Mouse (Mus musculus): ENCODE results near the gene 5031439G07Rik. TPM values are rescaled to one million over a fixed set of nuclear protein-coding genes. Genes with fewer than 3 reads are reported as not detected.

Gene 5031439G07Rik
- polyA plus RNA-seq, 1 experiment from 2014 or later, result 18.7 TPM

DNA sequence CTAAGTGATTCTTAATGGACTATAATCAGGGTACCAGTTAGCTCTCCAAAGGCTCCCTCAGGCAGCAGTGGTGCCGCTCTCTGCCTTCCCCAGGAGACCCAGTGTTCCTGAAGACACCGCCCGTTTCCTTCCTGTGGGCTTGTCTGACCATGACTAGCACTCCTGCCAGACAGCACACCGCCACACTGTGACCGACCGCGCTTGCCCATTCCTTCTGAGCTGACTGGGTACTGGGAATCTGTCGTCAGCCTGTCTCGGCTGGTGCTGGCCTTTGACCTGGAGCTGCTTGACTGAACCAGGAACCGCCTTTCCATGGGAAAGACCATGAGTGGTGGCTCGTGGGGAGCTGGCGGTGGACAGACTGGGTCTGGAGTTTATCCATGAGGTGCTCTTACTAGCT is 48.2 kb downstream of the 5031439G07Rik start:
- Histone ChIP-seq H3K4me1 (no peaks in the 10 kb centered on the region), H3K9me3 (replicated peaks) (no peaks in the 10 kb centered on the region), H3K9ac (no peak overlapping the region), H3K4me3 (no peak overlapping the region), H3K27me3 (no peaks in the 10 kb centered on the region), H3K36me3 (peaks cover 67% of the 10 kb centered on the region), H3K27ac (no peak overlapping the region), H3K4me2 (replicated peaks) (no peak overlapping the region)
- WGBS, result 63% methylated on average over 12 of the region's 12 CpGs
- ATAC-seq (ENCODE audit: low FRiP score), result no peak

DNA sequence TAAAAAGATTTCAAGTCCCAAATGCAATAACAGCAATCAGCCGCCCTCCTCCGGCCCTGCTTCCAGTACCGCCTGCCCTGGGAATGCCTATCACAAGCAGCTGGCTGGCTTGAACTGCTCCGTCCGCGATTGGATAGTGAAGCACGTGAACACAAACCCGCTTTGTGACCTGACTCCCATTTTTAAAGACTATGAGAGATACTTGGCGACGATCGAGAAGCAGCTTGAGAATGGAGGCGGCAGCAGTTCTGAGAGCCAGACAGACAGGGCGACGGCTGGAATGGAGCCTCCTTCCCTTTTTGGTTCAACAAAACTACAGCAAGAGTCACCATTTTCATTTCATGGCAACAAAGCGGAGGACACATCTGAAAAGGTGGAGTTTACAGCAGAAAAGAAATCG is 53.5 kb downstream of the 5031439G07Rik start:
- 96% methylated on average over 16 of the region's 16 CpGs for WGBS
- Histone ChIP-seq H3K27ac (no peak overlapping the region), H3K36me3 (peaks cover 98% of the 10 kb centered on the region), H3K4me2 (replicated peaks) (no peak overlapping the region), H3K4me3 (no peak overlapping the region), H3K9ac (no peak overlapping the region), H3K9me3 (replicated peaks) (no peaks in the 10 kb centered on the region), H3K4me1 (no peaks in the 10 kb centered on the region), H3K27me3 (no peaks in the 10 kb centered on the region)
- no peak for ATAC-seq (ENCODE audit: low FRiP score)

DNA sequence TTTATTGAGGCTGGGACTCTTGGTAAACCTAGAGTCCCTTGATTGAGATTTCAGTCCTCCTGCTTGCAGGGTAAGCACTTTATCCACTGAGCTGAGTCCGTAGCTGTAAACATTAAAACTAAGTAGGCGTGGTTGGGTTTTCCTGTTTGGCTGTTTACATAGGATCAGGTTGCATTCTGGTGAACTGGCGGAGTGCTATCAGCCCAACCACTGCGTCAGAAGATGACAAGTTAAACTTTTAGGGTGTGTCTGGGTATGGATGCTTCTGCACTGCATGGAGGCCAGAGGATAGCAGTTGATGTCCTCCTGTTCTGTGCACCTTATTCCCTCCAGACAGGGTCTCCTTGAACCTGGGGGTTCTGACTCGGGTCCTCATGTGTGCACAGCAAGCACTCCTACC is 56.0 kb downstream of the 5031439G07Rik start:
- H3K36me3 ChIP-seq, result peaks cover 96% of the 10 kb centered on the region
- no peak for ATAC-seq (ENCODE audit: low FRiP score)
- no peak overlapping the region for H3K4me3 ChIP-seq
- no peaks in the 10 kb centered on the region for H3K4me1 ChIP-seq
- H3K27ac ChIP-seq, result no peak overlapping the region
- H3K27me3 ChIP-seq, result no peaks in the 10 kb centered on the region
- H3K9me3 ChIP-seq (replicated peaks), result no peaks in the 10 kb centered on the region
- WGBS, result 71% methylated on average over 5 of the region's 5 CpGs
- H3K4me2 ChIP-seq (replicated peaks), result no peak overlapping the region
- no peak overlapping the region for H3K9ac ChIP-seq

DNA sequence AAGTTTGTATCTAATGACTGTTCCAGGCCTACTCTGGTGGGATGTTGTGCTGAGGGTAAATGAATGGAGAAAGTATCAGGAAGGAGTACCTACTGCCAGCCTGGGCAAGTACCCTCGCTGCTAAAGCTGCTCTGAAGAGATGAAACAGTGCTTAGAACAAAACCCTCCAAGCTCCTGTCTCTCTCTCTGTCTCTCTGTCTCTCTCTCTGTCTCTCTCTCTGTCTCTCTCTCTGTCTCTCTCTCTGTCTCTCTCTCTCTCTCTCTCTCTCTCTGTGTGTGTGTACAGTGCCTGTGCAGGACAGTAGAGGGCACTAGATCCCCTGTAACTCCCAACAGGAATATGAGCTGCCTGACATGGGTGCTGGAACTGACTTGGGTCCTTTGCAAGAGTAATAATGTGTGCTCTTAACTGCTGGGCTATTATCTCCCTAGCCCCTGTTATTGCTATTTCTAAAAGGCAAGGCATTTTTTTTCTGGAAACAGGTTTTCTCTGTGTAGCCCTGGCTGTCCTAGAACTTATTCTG is 62.8 kb downstream of the 5031439G07Rik start:
- peaks cover 31% of the 10 kb centered on the region for H3K4me1 ChIP-seq
- WGBS, result 88% methylated on average over 1 of the region's 1 CpGs
- H3K4me2 ChIP-seq (replicated peaks), result peak overlapping the region; percentile 90
- no peaks in the 10 kb centered on the region for H3K9me3 ChIP-seq (replicated peaks)
- no peak overlapping the region for H3K27ac ChIP-seq
- no peak overlapping the region for H3K9ac ChIP-seq
- H3K4me3 ChIP-seq, result no peak overlapping the region
- peaks cover 33% of the 10 kb centered on the region for H3K36me3 ChIP-seq
- ATAC-seq (ENCODE audit: low FRiP score), result no peak
- no peaks in the 10 kb centered on the region for H3K27me3 ChIP-seq

DNA sequence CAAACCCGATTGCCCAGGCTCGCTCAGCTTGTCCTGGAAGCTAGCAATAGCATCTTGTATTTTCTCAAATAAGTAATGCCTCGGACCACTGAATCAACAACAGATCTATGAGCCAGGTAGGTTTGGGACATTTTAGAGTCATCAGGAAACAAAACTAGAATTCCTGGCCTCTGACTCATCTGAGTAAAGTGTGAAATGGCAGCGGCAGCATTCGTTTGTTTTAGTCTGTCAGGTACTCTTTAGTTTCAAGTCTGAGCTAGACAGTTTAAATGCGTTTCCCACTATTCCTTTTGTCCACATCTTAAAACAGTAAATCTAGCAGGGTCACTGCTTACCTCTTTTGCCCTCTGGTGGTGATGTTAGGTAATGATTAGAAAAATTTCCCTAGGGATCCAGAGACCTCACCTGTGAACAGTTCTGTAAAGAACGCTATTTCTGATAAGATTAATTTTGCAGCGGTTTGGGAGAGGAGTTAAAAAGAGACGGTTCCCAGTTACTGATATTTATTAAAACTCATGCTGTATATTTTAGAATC is 63.5 kb downstream of the 5031439G07Rik start:
- no peak for ATAC-seq (ENCODE audit: low FRiP score)
- Histone ChIP-seq H3K27me3 (no peaks in the 10 kb centered on the region), H3K27ac (0 out of 2 replicates have a peak overlapping the region, but pooled peaks have one; percentile 96), H3K36me3 (peaks cover 26% of the 10 kb centered on the region), H3K9ac (peak overlapping the region; percentile 94; the same call in 1 of the 2 replicates), H3K4me2 (replicated peaks) (peak overlapping the region; percentile 90), H3K4me3 (peak overlapping the region; percentile 93), H3K9me3 (replicated peaks) (no peaks in the 10 kb centered on the region), H3K4me1 (peaks cover 31% of the 10 kb centered on the region)
- WGBS, result 18% methylated on average over 9 of the region's 9 CpGs

DNA sequence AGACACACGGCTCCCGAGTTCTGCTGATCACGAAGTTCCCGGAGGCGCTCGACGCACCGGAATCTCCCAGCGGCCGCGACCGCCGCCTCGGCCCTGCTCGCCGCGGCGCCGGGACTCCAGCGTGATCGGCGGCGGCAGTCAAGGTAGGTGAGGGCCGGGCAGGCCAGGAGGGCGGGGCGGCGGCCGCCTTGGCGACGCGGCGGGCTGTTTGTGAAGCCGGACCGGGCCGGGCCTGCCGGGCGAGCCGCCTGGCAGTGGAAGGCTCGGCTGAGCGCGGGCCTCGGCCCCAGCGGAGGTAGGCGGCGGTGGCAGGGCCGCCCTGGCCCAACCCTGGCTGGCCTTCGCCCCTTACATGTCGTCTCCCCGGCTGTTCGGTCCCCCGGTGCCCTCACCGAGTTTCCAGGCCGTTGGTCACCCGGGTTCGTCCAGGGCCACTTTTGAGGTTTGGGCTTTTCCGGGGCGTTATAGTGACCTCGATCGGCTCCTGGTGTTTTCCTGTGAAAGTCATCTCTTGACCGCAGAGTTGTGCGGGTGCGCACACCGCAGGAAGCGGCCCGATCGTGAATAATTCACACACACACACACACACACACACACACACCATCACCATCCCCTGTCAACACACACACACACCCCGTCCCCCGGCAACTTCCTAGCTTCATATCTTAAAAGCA is 64.7 kb downstream of the 5031439G07Rik start:
- Histone ChIP-seq H3K4me1 (peaks cover 31% of the 10 kb centered on the region), H3K4me3 (peak overlapping the region; percentile 93), H3K27me3 (no peaks in the 10 kb centered on the region), H3K4me2 (replicated peaks) (peak overlapping the region; percentile 90), H3K9ac (peak overlapping the region; percentile 94), H3K27ac (peak overlapping the region; percentile 96), H3K36me3 (peaks cover 14% of the 10 kb centered on the region), H3K9me3 (replicated peaks) (no peaks in the 10 kb centered on the region)
- WGBS, result under 1% methylated on average over 65 of the region's 68 CpGs
- peak; percentile 76 for ATAC-seq (ENCODE audit: low FRiP score)

DNA sequence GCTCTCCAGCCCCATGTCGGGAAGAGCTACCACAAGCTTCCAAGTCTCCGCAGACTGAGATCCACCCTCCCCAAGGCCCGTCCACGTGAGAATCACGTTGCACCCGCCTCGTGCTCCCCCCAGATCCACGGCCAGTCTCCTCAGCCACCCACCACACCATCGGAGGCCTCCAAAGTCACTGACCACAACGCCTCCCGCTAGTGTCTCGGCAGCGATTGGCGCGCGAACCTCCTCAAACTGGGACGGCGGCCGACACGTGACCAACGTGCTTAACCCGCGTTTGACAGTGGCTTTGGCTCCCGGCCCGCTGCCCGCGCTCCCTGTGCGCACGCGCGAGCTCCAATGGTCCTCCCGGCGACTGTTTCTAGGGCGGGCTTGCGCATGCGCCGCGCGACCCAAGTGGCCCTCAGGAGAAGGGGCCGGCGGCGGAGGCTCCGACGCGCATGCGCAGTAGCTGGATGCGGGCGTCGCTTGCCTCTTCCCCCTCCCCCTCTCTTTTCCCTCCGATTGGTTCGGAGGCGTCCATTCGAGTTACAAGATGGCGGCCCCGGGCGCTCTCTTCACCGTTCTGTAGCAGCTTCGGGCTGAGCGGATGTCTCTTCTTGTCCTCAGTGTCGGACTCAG is 65.4 kb downstream of the 5031439G07Rik start, which contains the start of gene Nup50:
Gene Nup50, plus strand, starts transcription at position 528 of the 624 bp plus-strand sequence.
- H3K36me3 ChIP-seq, result peaks cover 8% of the 10 kb centered on the region
- peak; percentile 93 for ATAC-seq (ENCODE audit: low FRiP score)

DNA sequence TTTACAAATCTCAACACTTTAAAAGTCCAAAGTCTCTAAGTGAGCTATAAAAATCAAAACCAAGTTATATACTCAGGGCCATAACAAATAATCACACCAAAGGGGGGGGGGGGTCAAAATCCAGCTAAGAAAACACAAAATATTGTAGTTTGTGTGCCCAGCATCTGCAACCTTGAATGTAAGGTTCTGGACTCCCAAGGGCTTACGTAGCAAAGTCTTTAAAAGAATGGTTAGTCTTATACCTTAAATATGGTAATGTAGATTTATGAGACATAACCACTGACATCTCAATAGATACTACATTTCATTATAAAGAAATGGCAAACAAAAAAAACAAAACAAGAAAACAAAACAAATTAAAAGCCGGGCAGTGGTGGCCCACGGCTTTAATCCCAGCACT is 68.4 kb downstream of the 5031439G07Rik start, which contains the start of gene Gm29666:
Gene Gm29666, minus strand, starts transcription at position 101 of the 400 bp plus-strand sequence.
- no peak for ATAC-seq (ENCODE audit: low FRiP score)
- no peak within 1 kb of the TSS for H3K4me3 ChIP-seq

More for the DNA sequence above, 65.4 kb downstream of the 5031439G07Rik start, which contains the start of gene Nup50:
- Histone ChIP-seq H3K27ac (peak within 1 kb of the TSS; percentile 96), H3K9me3 (replicated peaks) (no peaks in the 10 kb centered on the region), H3K4me3 (peak within 1 kb of the TSS; percentile 93), H3K4me2 (replicated peaks) (peak within 1 kb of the TSS; percentile 90), H3K4me1 (peaks cover 31% of the 10 kb centered on the region), H3K9ac (peak within 1 kb of the TSS; percentile 94), H3K27me3 (no peaks in the 10 kb centered on the region)
- under 1% methylated on average over 60 of the region's 60 CpGs for WGBS

DNA sequence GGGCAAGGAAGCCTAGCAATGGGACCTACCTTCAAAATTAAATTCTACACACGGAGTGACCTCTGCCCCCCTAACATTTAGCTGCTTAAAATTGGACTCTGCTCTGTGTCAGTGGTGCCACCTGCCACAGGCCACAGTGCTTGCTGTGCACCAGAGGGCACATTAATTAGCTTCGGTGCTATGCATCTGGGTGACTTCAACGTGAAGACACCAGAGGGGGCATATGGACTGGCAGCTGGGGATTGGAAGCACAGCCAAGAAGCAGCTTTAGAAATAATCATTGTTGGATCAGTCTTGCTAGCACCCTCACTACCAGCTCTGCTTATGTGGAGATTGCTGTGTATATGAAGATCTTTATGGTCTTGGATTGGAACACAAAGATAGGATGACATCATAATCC is 75.2 kb downstream of the 5031439G07Rik start:
- WGBS, result 86% methylated on average over 3 of the region's 3 CpGs
- ATAC-seq (ENCODE audit: low FRiP score), result no peak
- Histone ChIP-seq H3K4me1 (no peaks in the 10 kb centered on the region), H3K4me2 (replicated peaks) (no peak overlapping the region), H3K27ac (no peak overlapping the region), H3K4me3 (no peak overlapping the region), H3K9me3 (replicated peaks) (no peaks in the 10 kb centered on the region), H3K27me3 (no peaks in the 10 kb centered on the region), H3K36me3 (no peaks in the 10 kb centered on the region), H3K9ac (no peak overlapping the region)

More for the DNA sequence above, 68.4 kb downstream of the 5031439G07Rik start, which contains the start of gene Gm29666:
- Histone ChIP-seq H3K9ac (no peak within 1 kb of the TSS), H3K9me3 (replicated peaks) (no peaks in the 10 kb centered on the region), H3K27me3 (no peaks in the 10 kb centered on the region), H3K4me1 (peaks cover 20% of the 10 kb centered on the region), H3K36me3 (no peaks in the 10 kb centered on the region), H3K4me2 (replicated peaks) (no peak within 1 kb of the TSS), H3K27ac (no peak within 1 kb of the TSS)
- WGBS, result 89% methylated on average over 3 of the region's 3 CpGs

DNA sequence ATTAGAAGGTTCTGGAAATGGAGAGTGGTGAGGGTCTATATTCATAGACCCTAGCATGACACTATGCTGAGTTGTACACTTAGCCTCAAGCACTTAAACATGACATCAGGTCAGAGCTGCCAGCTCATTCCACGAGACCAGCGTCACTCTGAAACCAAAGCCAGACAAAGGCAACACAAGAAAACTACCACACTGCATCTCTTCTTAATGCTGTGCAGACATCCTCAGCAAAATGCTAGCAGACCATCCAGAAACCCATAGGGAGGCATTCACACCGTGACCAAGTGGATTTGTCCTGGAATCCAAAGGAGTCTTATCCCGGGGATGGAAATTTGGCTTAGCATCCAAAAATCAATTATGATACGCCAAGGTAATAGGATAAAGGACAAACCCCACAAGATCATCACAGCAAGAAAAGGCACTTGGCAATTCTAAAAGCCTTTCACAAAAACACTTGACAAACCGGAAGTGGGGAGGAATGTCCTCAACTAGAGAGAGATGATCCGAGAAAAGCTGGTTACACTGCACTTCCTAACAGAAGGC is 84.4 kb downstream of the 5031439G07Rik start:
- no peak overlapping the region for H3K27ac ChIP-seq
- H3K9ac ChIP-seq, result no peak overlapping the region
- no peaks in the 10 kb centered on the region for H3K9me3 ChIP-seq (replicated peaks)
- ATAC-seq (ENCODE audit: low FRiP score), result no peak
- H3K36me3 ChIP-seq, result no peaks in the 10 kb centered on the region
- H3K4me2 ChIP-seq (replicated peaks), result no peak overlapping the region
- H3K27me3 ChIP-seq, result no peaks in the 10 kb centered on the region
- H3K4me3 ChIP-seq, result no peak overlapping the region
- no peaks in the 10 kb centered on the region for H3K4me1 ChIP-seq
- 66% methylated on average over 7 of the region's 7 CpGs for WGBS

DNA sequence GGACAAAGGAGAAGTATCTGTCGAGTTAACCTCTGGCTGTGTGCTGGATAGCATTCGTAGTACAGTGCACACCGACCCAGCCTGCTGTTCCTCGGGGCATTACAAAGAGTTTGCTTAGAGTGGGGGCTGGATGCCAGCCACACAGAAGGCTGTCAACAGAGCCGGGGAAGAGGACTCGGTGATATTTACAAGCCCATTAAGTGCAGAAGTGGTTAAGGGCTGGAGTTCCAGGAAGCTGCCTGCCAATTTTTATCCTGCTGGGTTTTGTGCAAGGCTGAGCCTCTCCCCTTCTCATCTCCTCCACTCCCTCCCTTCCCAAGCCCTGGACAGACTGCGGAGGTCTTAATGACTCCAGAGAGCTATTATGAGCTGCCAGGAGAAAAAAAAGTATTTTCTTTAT is 90.3 kb downstream of the 5031439G07Rik start:
- no peak for ATAC-seq (ENCODE audit: low FRiP score)
- WGBS, result 56% methylated on average over 7 of the region's 7 CpGs
- Histone ChIP-seq H3K27ac (no peak overlapping the region), H3K9ac (no peak overlapping the region), H3K4me2 (replicated peaks) (no peak overlapping the region), H3K4me1 (peaks cover 7% of the 10 kb centered on the region), H3K9me3 (replicated peaks) (no peaks in the 10 kb centered on the region), H3K36me3 (no peaks in the 10 kb centered on the region), H3K4me3 (no peak overlapping the region), H3K27me3 (no peaks in the 10 kb centered on the region)

DNA sequence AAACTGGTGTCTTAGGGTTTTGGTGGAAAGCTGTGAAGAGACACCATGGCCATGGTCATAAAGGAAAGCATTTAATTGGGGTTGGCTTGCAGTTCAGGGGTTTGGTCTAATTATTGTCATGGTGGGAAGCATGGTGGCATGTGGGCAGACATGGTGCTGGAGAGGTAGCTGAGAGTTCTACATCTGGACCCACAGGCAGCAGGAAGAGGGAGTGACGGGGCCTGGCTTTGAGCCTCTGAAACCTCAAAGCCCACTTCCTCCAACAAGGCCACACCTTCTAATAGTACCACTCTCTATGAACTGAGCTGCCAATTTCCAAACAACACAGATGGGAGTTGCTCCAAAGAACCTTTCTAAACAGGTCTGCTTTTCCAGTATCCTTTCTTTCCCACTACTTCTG is 91.7 kb downstream of the 5031439G07Rik start:
- peaks cover 7% of the 10 kb centered on the region for H3K4me1 ChIP-seq
- no peak for ATAC-seq (ENCODE audit: low FRiP score)
- no peaks in the 10 kb centered on the region for H3K27me3 ChIP-seq
- H3K4me2 ChIP-seq (replicated peaks), result no peak overlapping the region
- no peak overlapping the region for H3K9ac ChIP-seq
- H3K4me3 ChIP-seq, result no peak overlapping the region
- no peak overlapping the region for H3K27ac ChIP-seq
- no peaks in the 10 kb centered on the region for H3K9me3 ChIP-seq (replicated peaks)
- WGBS, result 88% methylated on average over 1 of the region's 1 CpGs
- no peaks in the 10 kb centered on the region for H3K36me3 ChIP-seq
